16 mouse cellular contexts compared by ENCODE assay signal in genomic region chr3:156968764-156969163, GRCm38 (mm10).
"Had no signal": no experiment of that assay in that cellular context is flagged by ENCODE, and none has a peak within 500 bp of the region (broad histone marks: within the 10 kb centered on the region; RNA-seq: fewer than 3 reads in every experiment).

No protein-coding gene starts in this region.

- H3K9me3 ChIP-seq: limb, embryonic 12.5 days; midbrain, embryonic 12.5 days; neural tube, embryonic 13.5 days; stomach, embryonic 15.5 days had no signal

- DNase-seq: kidney, adult 11 months; kidney, adult 9 months; kidney, postnatal 36 days; layer of hippocampus, adult 9-11 months; layer of hippocampus, postnatal 36 days; lung, postnatal 10 days; retina, postnatal 1 day; right cerebral cortex, postnatal 4 days; thymus, postnatal 36 days had no signal

- H3K9ac ChIP-seq: limb, embryonic 12.5 days; liver, embryonic 14.5 days; midbrain, embryonic 12.5 days; neural tube, embryonic 13.5 days; stomach, embryonic 15.5 days had no signal

- H3K27me3 ChIP-seq: limb, embryonic 12.5 days; midbrain, embryonic 12.5 days; neural tube, embryonic 13.5 days; stomach, embryonic 15.5 days had no signal

- H3K36me3 ChIP-seq: limb, embryonic 12.5 days; midbrain, embryonic 12.5 days; neural tube, embryonic 13.5 days; stomach, embryonic 15.5 days had no signal

- H3K4me1 ChIP-seq: limb, embryonic 12.5 days; midbrain, embryonic 12.5 days; neural tube, embryonic 13.5 days; stomach, embryonic 15.5 days had no signal

- H3K27ac ChIP-seq: kidney, postnatal 0 days; limb, embryonic 12.5 days; liver, embryonic 14.5 days; midbrain, embryonic 12.5 days; neural tube, embryonic 13.5 days; stomach, embryonic 15.5 days had no signal

- H3K4me3 ChIP-seq: limb, embryonic 12.5 days; midbrain, embryonic 12.5 days; neural tube, embryonic 13.5 days; stomach, embryonic 15.5 days had no signal

- ATAC-seq: midbrain, embryonic 16.5 days had no signal

- H3K4me2 ChIP-seq: limb, embryonic 12.5 days; midbrain, embryonic 12.5 days; neural tube, embryonic 13.5 days; stomach, embryonic 15.5 days had no signal
